Mouse (Mus musculus): Measurements from ENCODE around the gene Nop2.

Nop2 gene

GRCm38 (mm10) chr6:125148926-125149568 lies 17.3 kb downstream of the Nop2 start:
- in situ Hi-C loops (cut with MboI; ENCODE audit: unreplicated experiment in 2 of 2) = no loop called here

GRCm38 (mm10) chr6:125149569-125149950 lies 17.9 kb downstream of the Nop2 start:
- in situ Hi-C loops (cut with MboI; ENCODE audit: unreplicated experiment in 2 of 2) = no loop called here

GRCm38 (mm10) chr6:125152212-125153017 lies 20.7 kb downstream of the Nop2 start:
- in situ Hi-C loops (cut with MboI; ENCODE audit: unreplicated experiment in 2 of 2) = loop anchor here (25.0 kb wide), 1 partner anchor 1410 kb away; no protein-coding TSS in a partner anchor

- in situ Hi-C loops (cut with MboI; ENCODE audit: unreplicated experiment in 2 of 2) = loop anchor here (25.0 kb wide), 1 partner anchor 1409 kb away; no protein-coding TSS in a partner anchor
Observed at GRCm38 (mm10) chr6:125153018-125153389, 21.3 kb downstream of the Nop2 start.

GRCm38 (mm10) chr6:125153682-125154081 lies 22.0 kb downstream of the Nop2 start:
- in situ Hi-C loops (cut with MboI; ENCODE audit: unreplicated experiment in 2 of 2) = loop anchor here (25.0 kb wide), 1 partner anchor 1409 kb away; no protein-coding TSS in a partner anchor

- in situ Hi-C loops (cut with MboI; ENCODE audit: unreplicated experiment in 2 of 2) = loop anchor here (25.0 kb wide), 1 partner anchor 1408 kb away; no protein-coding TSS in a partner anchor
Observed at GRCm38 (mm10) chr6:125154550-125154949, 22.8 kb downstream of the Nop2 start.

- in situ Hi-C loops (cut with MboI; ENCODE audit: unreplicated experiment in 2 of 2) = loop anchor here (5.0 to 25.0 kb wide), 4 partner anchors 62 to 1407 kb away; partner anchors contain the start of gene Vamp1 (in 1 of the 2)
Observed at GRCm38 (mm10) chr6:125155262-125155661, 23.6 kb downstream of the Nop2 start.

GRCm38 (mm10) chr6:125156491-125156890 lies 24.8 kb downstream of the Nop2 start:
- in situ Hi-C loops (cut with MboI; ENCODE audit: unreplicated experiment in 2 of 2) = loop anchor here (5.0 to 25.0 kb wide), 4 partner anchors 61 to 1406 kb away; partner anchors contain the start of gene Vamp1 (in 1 of the 2)

- in situ Hi-C loops (cut with MboI; ENCODE audit: unreplicated experiment in 2 of 2) = loop anchor here (5.0 to 25.0 kb wide), 4 partner anchors 60 to 1405 kb away; partner anchors contain the start of gene Vamp1 (in 1 of the 2)
Observed at GRCm38 (mm10) chr6:125156903-125157614, 25.4 kb downstream of the Nop2 start.

- in situ Hi-C loops (cut with MboI; ENCODE audit: unreplicated experiment in 2 of 2) = loop anchor here (5.0 to 25.0 kb wide), 4 partner anchors 58 to 1403 kb away; partner anchors contain the start of gene Vamp1 (in 1 of the 2)
Observed at GRCm38 (mm10) chr6:125158944-125159492, 27.3 kb downstream of the Nop2 start.

- in situ Hi-C loops (cut with MboI; ENCODE audit: unreplicated experiment in 2 of 2) = loop anchor here (5.0 to 25.0 kb wide), 4 partner anchors 57 to 1402 kb away; partner anchors contain the start of gene Vamp1 (in 2 of the 2)
Observed at GRCm38 (mm10) chr6:125159773-125160557, 28.3 kb downstream of the Nop2 start.

- in situ Hi-C loops (cut with MboI; ENCODE audit: unreplicated experiment in 2 of 2) = loop anchor here (5.0 to 25.0 kb wide), 3 partner anchors 57 to 1402 kb away; partner anchors contain the start of gene Vamp1 (in 1 of the 2)
Observed at GRCm38 (mm10) chr6:125160558-125160853, 28.8 kb downstream of the Nop2 start.

- in situ Hi-C loops (cut with MboI; ENCODE audit: unreplicated experiment in 2 of 2) = loop anchor here (5.0 to 25.0 kb wide), 3 partner anchors 56 to 1401 kb away; partner anchors contain the start of gene Vamp1 (in 1 of the 2)
Observed at GRCm38 (mm10) chr6:125160854-125161760, 29.4 kb downstream of the Nop2 start.

- in situ Hi-C loops (cut with MboI; ENCODE audit: unreplicated experiment in 2 of 2) = loop anchor here (5.0 to 25.0 kb wide), 3 partner anchors 55 to 1400 kb away; partner anchors contain the start of gene Vamp1 (in 1 of the 2)
Observed at GRCm38 (mm10) chr6:125161971-125162370, 30.3 kb downstream of the Nop2 start.

GRCm38 (mm10) chr6:125162615-125163305 lies 31.1 kb downstream of the Nop2 start:
- in situ Hi-C loops (cut with MboI; ENCODE audit: unreplicated experiment in 2 of 2) = loop anchor here (5.0 to 25.0 kb wide), 3 partner anchors 55 to 1400 kb away; partner anchors contain the start of gene Vamp1 (in 1 of the 2)

GRCm38 (mm10) chr6:125163801-125164657 lies 32.3 kb downstream of the Nop2 start:
- in situ Hi-C loops (cut with MboI; ENCODE audit: unreplicated experiment in 2 of 2) = loop anchor here (5.0 to 25.0 kb wide), 3 partner anchors 53 to 1398 kb away; partner anchors contain the start of gene Vamp1 (in 1 of the 2)
